Mouse (Mus musculus) testis, adult 2 months (tissue): ENCODE results near the gene Cryba1.

Experiments
- CTCF ChIP-seq: fragments of 200-500 bp; IDR thresholded peaks from 2 replicates; pipeline ENCODE4 v1.5.1; 2012; ENCODE audit warnings: low read depth, mild to moderate bottlenecking, inconsistent platforms, low read length, moderate library complexity; ENCODE audit not compliant: control insufficient read depth, insufficient read depth, insufficient replicate concordance
- POLR2A ChIP-seq: fragments of 200-500 bp; IDR thresholded peaks from 2 replicates; pipeline ENCODE4 v1.6.1; 2012; ENCODE audit warnings: low read depth, mild to moderate bottlenecking, inconsistent platforms, low read length, moderate library complexity; ENCODE audit not compliant: control insufficient read depth

DNA sequence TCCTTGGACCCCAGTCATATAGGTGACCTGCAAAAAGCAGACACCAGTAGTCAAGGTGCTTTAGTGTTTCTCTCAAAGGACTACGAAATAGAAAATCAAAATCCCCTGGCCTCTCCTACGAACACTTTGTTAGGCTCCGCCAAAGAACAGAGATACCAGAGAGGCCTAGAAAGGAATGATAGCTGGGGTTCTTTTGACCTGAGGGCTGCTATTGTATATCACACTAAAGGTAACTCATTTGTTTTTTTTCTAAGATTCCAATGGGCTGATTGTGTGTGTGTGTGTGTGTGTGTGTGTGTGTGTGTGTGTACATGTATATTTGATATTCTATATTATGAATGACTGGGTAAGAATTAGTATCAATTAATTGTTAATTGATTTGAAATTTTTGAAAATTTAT lies 32.1 kb downstream of the Cryba1 start:
- TF ChIP-seq CTCF (no peak), POLR2A (no peak)
